Mouse (Mus musculus): ENCODE measurements around the gene Zmym4. TPM values are rescaled to one million over a fixed set of nuclear protein-coding genes. Genes with fewer than 3 reads are reported as not detected.
"Not testable (repeated sequence)": the region's sequence is repeated elsewhere in the genome, so short reads cannot be mapped to it uniquely, and the experiment has no call there.

Gene Zmym4
- total RNA-seq (2017), result 15.8 to 61.9 TPM (median 46.3 TPM) in 3 replicates

GRCm38 (mm10) chr4:126967864-126968821, at the start of gene Zmym4:
TSS of gene Zmym4 (minus strand) at chr4:126968135.
- ATAC-seq (replicated peaks; ENCODE audit: insufficient number of reproducible peaks, low FRiP score, low TSS enrichment, poor library complexity, severe bottlenecking), result peak; percentile 97

GRCm38 (mm10) chr4:127016366-127016765, 48.4 kb upstream of the Zmym4 start:
- no peak for ATAC-seq (replicated peaks; ENCODE audit: insufficient number of reproducible peaks, low FRiP score, low TSS enrichment, poor library complexity, severe bottlenecking)

- peak; percentile 99 for ATAC-seq (replicated peaks; ENCODE audit: insufficient number of reproducible peaks, low FRiP score, low TSS enrichment, poor library complexity, severe bottlenecking)
Measured at GRCm38 (mm10) chr4:127015294-127015993, 47.5 kb upstream of the Zmym4 start.

- ATAC-seq (replicated peaks; ENCODE audit: insufficient number of reproducible peaks, low FRiP score, low TSS enrichment, poor library complexity, severe bottlenecking), result no peak
Measured at GRCm38 (mm10) chr4:127005113-127005936, 37.4 kb upstream of the Zmym4 start.

- ATAC-seq (replicated peaks; ENCODE audit: insufficient number of reproducible peaks, low FRiP score, low TSS enrichment, poor library complexity, severe bottlenecking), result no peak
Measured at GRCm38 (mm10) chr4:127004384-127004783, 36.4 kb upstream of the Zmym4 start.

GRCm38 (mm10) chr4:127000601-127001105, 32.7 kb upstream of the Zmym4 start:
- no peak for ATAC-seq (replicated peaks; ENCODE audit: insufficient number of reproducible peaks, low FRiP score, low TSS enrichment, poor library complexity, severe bottlenecking)

GRCm38 (mm10) chr4:126999372-126999771, 31.4 kb upstream of the Zmym4 start:
- ATAC-seq (replicated peaks; ENCODE audit: insufficient number of reproducible peaks, low FRiP score, low TSS enrichment, poor library complexity, severe bottlenecking), result not testable (repeated sequence)

- peak; percentile 59 for ATAC-seq (replicated peaks; ENCODE audit: insufficient number of reproducible peaks, low FRiP score, low TSS enrichment, poor library complexity, severe bottlenecking)
Measured at GRCm38 (mm10) chr4:126992356-126992755, 24.4 kb upstream of the Zmym4 start.

- ATAC-seq (replicated peaks; ENCODE audit: insufficient number of reproducible peaks, low FRiP score, low TSS enrichment, poor library complexity, severe bottlenecking), result no peak
Measured at GRCm38 (mm10) chr4:126990553-126990952, 22.6 kb upstream of the Zmym4 start.

GRCm38 (mm10) chr4:126988503-126988902, 20.6 kb upstream of the Zmym4 start:
- no peak for ATAC-seq (replicated peaks; ENCODE audit: insufficient number of reproducible peaks, low FRiP score, low TSS enrichment, poor library complexity, severe bottlenecking)

- ATAC-seq (replicated peaks; ENCODE audit: insufficient number of reproducible peaks, low FRiP score, low TSS enrichment, poor library complexity, severe bottlenecking), result no peak
Measured at GRCm38 (mm10) chr4:126986768-126987167, 18.8 kb upstream of the Zmym4 start.

- ATAC-seq (replicated peaks; ENCODE audit: insufficient number of reproducible peaks, low FRiP score, low TSS enrichment, poor library complexity, severe bottlenecking), result not testable (repeated sequence)
Measured at GRCm38 (mm10) chr4:126983736-126984525, 16.0 kb upstream of the Zmym4 start.

- ATAC-seq (replicated peaks; ENCODE audit: insufficient number of reproducible peaks, low FRiP score, low TSS enrichment, poor library complexity, severe bottlenecking), result no peak
Measured at GRCm38 (mm10) chr4:126983321-126983720, 15.4 kb upstream of the Zmym4 start.

GRCm38 (mm10) chr4:126978706-126979105, 10.8 kb upstream of the Zmym4 start:
- no peak for ATAC-seq (replicated peaks; ENCODE audit: insufficient number of reproducible peaks, low FRiP score, low TSS enrichment, poor library complexity, severe bottlenecking)

GRCm38 (mm10) chr4:126977467-126977866, 9.5 kb upstream of the Zmym4 start:
- no peak for ATAC-seq (replicated peaks; ENCODE audit: insufficient number of reproducible peaks, low FRiP score, low TSS enrichment, poor library complexity, severe bottlenecking)

- ATAC-seq (replicated peaks; ENCODE audit: insufficient number of reproducible peaks, low FRiP score, low TSS enrichment, poor library complexity, severe bottlenecking), result 0 out of 2 replicates have a peak, but pooled peaks have one; percentile 38
Measured at GRCm38 (mm10) chr4:126967241-126967863, 583 bp downstream of the Zmym4 start.

GRCm38 (mm10) chr4:126958682-126959081, 9.3 kb downstream of the Zmym4 start:
- ATAC-seq (replicated peaks; ENCODE audit: insufficient number of reproducible peaks, low FRiP score, low TSS enrichment, poor library complexity, severe bottlenecking), result no peak
